Mouse (Mus musculus) hindbrain, embryonic 16.5 days (tissue): ENCODE data around the gene Gng7. TPM values are rescaled to one million over a fixed set of nuclear protein-coding genes. Genes with fewer than 3 reads are reported as not detected.
"Not testable (repeated sequence)": the region's sequence is repeated elsewhere in the genome, so short reads cannot be mapped to it uniquely, and the experiment has no call there.

Experiments
- ATAC-seq: fragments of 200-750 bp; cut with Nextera tagmentation; 2 replicates; pipeline ENCODE4 v1.8.0; 2017; ENCODE audit warnings: moderate TSS enrichment, moderate library complexity
- H3K27ac ChIP-seq: fragments of 300-500 bp; sonication (generic); 2 replicates; pipeline ENCODE4 v1.5.1; 2014; ENCODE audit warnings: low read depth, mild to moderate bottlenecking, control low read depth, low read length, moderate library complexity
- H3K27me3 ChIP-seq: fragments of 300-500 bp; sonication (generic); replicated peaks from 2 replicates; pipeline ENCODE4 v1.6.1; 2014; ENCODE audit warnings: low read length; ENCODE audit not compliant: control insufficient read depth, insufficient read depth
- H3K36me3 ChIP-seq: fragments of 300-500 bp; sonication (generic); 2 replicates; pipeline ENCODE4 v1.6.1; 2014; ENCODE audit warnings: mild to moderate bottlenecking, low read length, moderate library complexity, mixed read lengths; ENCODE audit not compliant: control insufficient read depth, insufficient read depth
- H3K4me1 ChIP-seq: fragments of 300-500 bp; sonication (generic); 2 replicates; pipeline ENCODE4 v1.6.1; 2014; ENCODE audit warnings: low read depth, low read length; ENCODE audit not compliant: control insufficient read depth, insufficient read depth
- H3K4me2 ChIP-seq: fragments of 300-500 bp; sonication (generic); 2 replicates; pipeline ENCODE4 v1.6.1; 2014; ENCODE audit warnings: mild to moderate bottlenecking, low read length, control low read depth, moderate library complexity
- H3K4me3 ChIP-seq: fragments of 300-500 bp; sonication (generic); 2 replicates; pipeline ENCODE4 v1.5.1; 2014; ENCODE audit warnings: mild to moderate bottlenecking, low read length, control low read depth, moderate library complexity
- H3K9ac ChIP-seq: fragments of 300-500 bp; sonication (generic); 2 replicates; pipeline ENCODE4 v1.6.1; 2014; ENCODE audit warnings: low read depth, mild to moderate bottlenecking, control low read depth, low read length, moderate library complexity
- H3K9me3 ChIP-seq: fragments of 300-500 bp; sonication (generic); 2 replicates; pipeline ENCODE4 v1.6.1; 2014; ENCODE audit warnings: mild to moderate bottlenecking, low read length, moderate library complexity; ENCODE audit not compliant: control insufficient read depth
- WGBS: fragments of 180-500 bp; shearing (Covaris S2); extraction: QIAGEN DNeasy Blood & Tissue Kit; methylation state at CpG from one replicate; pipeline ENCODE4 v1.1.7; 2014; 5-methylcytosine and 5-hydroxymethylcytosine counted together
- polyA plus RNA-seq: library from polyadenylated mRNA; unstranded; fragments of >200 nt; fragmentation: Nextera tagmentation; extraction: Ambion mirVana; gene quantifications from 2 replicates; pipeline ENCODE4 v1.2.1, GENCODE M21; 2015

Gene Gng7
- polyA plus RNA-seq, 1 experiment from 2014 or later = 25.4 TPM

DNA sequence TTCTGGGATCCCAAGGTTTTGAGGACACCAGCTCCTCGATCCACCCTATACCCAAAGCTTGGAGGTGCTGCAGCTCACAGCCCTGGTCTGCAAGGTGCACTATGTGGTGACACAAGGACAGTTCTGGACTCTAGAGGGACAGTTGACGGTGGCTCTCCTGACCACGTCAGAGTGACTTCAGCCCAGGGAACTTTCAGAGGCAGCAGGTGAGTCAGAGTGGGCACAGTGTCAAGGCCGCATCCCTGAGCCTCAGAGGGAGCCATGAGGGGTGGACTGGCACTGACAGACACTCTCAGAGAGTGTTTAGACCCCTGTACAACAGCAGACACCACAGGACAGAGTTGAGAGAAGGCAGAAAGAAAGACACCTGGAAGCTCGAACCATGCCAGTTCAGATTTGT lies 37.8 kb upstream of the Gng7 start:
- no peaks in the 10 kb centered on the region for H3K9me3 ChIP-seq
- no peak for ATAC-seq
- no peaks in the 10 kb centered on the region for H3K27me3 ChIP-seq
- no peak overlapping the region for H3K4me2 ChIP-seq
- peaks cover 1% of the 10 kb centered on the region; the same call in 1 of the 2 replicates for H3K4me1 ChIP-seq
- H3K36me3 ChIP-seq = peaks cover 45% of the 10 kb centered on the region
- no peak overlapping the region for H3K27ac ChIP-seq
- H3K4me3 ChIP-seq = no peak overlapping the region
- H3K9ac ChIP-seq = no peak overlapping the region
- 94% methylated on average over 5 of the region's 5 CpGs for WGBS

DNA sequence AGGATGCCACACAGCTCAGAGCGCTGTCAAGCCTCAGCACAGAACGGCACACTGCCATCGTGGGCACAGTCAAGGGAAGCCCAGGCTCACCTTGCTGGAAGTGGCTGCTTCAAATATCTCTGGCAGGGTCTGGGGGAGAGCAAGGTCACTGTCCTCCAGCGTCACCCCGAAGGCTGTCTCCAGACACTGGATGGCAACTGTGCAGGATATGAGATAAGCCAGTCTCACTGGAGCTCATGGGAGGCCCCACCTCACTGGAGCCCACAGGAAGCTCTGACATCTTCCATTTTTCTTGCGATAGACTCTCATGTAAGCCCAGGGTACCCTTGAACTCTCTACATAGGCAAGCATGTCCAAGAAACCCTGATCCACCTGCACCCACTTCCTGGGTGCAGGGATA lies 36.4 kb upstream of the Gng7 start:
- H3K4me1 ChIP-seq = no peaks in the 10 kb centered on the region; the same call in 1 of the 2 replicates
- no peak for ATAC-seq

DNA sequence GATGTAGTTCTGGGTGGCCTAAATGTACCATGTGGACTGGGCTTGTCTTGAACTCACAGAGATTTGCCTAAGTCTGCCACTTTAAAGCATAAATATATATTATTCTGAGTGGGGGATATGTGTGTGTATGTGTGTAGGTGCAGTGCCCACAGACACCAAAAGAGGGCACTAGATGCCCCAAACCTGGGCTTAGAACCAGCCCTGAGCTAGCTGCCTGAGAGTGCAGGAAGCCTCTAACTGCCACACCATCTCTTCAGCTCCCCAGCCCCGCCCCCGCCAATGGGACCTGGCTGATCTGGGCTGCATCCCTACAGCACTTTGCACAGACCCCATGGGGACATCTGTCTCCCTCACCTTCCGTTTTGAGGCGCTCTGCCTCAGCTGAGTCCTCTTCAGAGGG lies 35.9 kb upstream of the Gng7 start:
- peaks cover 64% of the 10 kb centered on the region for H3K36me3 ChIP-seq

More for the DNA sequence above, 36.4 kb upstream of the Gng7 start:
- Histone ChIP-seq H3K9me3 (no peaks in the 10 kb centered on the region), H3K4me2 (no peak overlapping the region), H3K27ac (no peak overlapping the region), H3K4me3 (no peak overlapping the region), H3K36me3 (peaks cover 59% of the 10 kb centered on the region), H3K9ac (no peak overlapping the region), H3K27me3 (no peaks in the 10 kb centered on the region)
- 95% methylated on average over 6 of the region's 6 CpGs for WGBS

DNA sequence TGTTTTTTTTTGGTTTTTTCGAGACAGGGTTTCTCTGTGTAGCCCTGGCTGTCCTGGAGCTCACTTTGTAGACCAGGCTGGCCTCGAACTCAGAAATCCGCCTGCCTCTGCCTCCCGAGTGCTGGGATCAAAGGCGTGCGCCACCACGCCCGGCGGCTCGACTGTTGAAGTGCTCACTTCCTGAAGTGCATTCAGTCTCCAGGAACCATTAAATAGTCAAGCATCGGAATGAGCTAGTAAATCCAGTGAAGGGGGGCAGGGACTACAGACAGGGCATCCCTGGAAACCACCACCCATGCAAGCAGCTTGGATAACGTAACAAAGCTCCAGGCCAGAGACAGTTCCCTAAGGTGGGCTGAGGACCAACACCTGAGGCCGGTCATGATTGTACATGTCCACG lies 30.5 kb upstream of the Gng7 start:
- not testable (repeated sequence) for H3K4me2 ChIP-seq, ATAC-seq, H3K27ac ChIP-seq, H3K4me1 ChIP-seq, H3K27me3 ChIP-seq, H3K9ac ChIP-seq, H3K4me3 ChIP-seq, H3K9me3 ChIP-seq
- WGBS = 93% methylated on average over 14 of the region's 14 CpGs
- H3K36me3 ChIP-seq = peaks cover 61% of the 10 kb centered on the region

More for the DNA sequence above, 35.9 kb upstream of the Gng7 start:
- Histone ChIP-seq H3K9me3 (no peaks in the 10 kb centered on the region), H3K9ac (no peak overlapping the region), H3K27me3 (no peaks in the 10 kb centered on the region), H3K27ac (no peak overlapping the region), H3K4me1 (no peaks in the 10 kb centered on the region; the same call in 1 of the 2 replicates), H3K4me2 (no peak overlapping the region), H3K4me3 (no peak overlapping the region)
- ATAC-seq = no peak
- 92% methylated on average over 4 of the region's 4 CpGs for WGBS

DNA sequence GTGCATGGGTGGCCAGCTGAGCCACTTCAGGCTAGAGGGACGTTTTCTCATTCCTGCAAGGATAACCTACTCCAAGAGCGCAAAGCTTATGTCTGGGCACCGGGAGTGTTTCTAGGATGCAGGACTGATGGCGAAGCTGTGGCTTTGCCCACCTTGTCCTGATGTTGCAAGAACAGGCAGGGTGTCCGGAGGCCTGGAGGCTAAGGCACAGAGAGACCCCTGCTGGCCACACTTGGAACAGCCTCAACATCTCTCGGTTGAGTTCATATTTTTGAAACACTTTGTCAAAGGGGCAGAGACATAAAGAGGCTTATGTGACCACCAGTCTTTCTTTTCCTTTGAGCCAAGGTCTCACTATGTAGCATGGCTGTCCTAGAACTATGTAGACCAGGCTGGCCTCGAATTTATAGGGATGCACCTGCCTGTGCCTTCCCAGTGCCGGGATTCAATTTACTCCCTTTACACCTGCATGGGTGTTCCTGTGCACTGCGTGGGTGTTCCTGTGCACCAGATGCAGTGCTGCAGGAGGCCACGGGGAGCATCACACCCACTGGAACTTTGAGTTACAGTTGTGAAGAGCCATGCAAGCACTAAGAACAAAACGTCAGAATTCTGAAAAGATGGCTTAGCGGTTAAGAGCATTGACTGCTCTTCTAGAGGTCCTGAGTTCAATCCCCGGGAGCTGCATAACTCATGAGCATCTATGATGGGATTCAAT lies 26.9 kb upstream of the Gng7 start:
- no peaks in the 10 kb centered on the region for H3K9me3 ChIP-seq

DNA sequence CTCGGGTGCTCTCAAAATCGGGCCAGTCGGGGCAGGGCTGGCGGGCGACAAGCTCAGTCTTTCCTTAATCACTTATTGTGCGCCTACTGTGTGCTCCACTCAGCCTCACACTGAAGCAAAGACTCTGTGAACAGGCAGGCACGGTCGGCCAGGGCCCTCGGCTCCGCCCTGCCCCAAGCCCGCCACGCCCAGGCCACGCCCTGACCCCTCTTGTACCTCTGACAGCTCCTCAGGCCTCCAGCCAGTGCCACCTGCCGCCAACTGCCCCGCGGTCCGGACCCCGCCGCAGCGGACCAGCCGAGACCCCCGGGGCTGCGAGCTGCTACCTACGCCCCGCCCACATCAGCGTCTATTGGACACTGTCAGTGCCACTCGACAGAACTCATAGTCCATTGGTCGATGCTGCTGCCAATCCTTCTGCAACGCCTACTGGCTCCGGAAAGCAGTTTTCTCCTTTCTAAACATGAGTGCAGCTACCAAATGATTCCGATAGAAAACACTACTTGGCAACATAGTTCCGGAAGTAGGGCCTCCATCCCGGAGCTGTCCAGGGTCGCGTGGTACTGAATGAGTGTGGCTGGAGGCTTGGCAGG lies 22.3 kb upstream of the Gng7 start, which contains the start of gene Slc39a3:
TSS of gene Slc39a3 (minus strand) at position 439 of the 593 bp plus-strand sequence.
- Histone ChIP-seq H3K9me3 (no peaks in the 10 kb centered on the region), H3K36me3 (peaks cover 6% of the 10 kb centered on the region; the same call in 1 of the 2 replicates), H3K4me3 (peak within 1 kb of the TSS; percentile 97), H3K27me3 (no peaks in the 10 kb centered on the region), H3K9ac (peak within 1 kb of the TSS; percentile 95), H3K4me1 (peaks cover 6% of the 10 kb centered on the region; the same call in 1 of the 2 replicates), H3K4me2 (peak within 1 kb of the TSS; percentile 70), H3K27ac (peak within 1 kb of the TSS; percentile 71)
- ATAC-seq = peak; percentile 99
- WGBS = under 1% methylated on average over 35 of the region's 35 CpGs

More for the DNA sequence above, 26.9 kb upstream of the Gng7 start:
- Histone ChIP-seq H3K27ac (no peak overlapping the region), H3K4me2 (no peak overlapping the region), H3K4me1 (peaks cover 3% of the 10 kb centered on the region; the same call in 1 of the 2 replicates), H3K27me3 (no peaks in the 10 kb centered on the region), H3K9ac (peak overlapping the region; percentile 18; the same call in 1 of the 2 replicates), H3K36me3 (peaks cover 27% of the 10 kb centered on the region), H3K4me3 (no peak overlapping the region)
- ATAC-seq = no peak
- WGBS = 39% methylated on average over 13 of the region's 13 CpGs

DNA sequence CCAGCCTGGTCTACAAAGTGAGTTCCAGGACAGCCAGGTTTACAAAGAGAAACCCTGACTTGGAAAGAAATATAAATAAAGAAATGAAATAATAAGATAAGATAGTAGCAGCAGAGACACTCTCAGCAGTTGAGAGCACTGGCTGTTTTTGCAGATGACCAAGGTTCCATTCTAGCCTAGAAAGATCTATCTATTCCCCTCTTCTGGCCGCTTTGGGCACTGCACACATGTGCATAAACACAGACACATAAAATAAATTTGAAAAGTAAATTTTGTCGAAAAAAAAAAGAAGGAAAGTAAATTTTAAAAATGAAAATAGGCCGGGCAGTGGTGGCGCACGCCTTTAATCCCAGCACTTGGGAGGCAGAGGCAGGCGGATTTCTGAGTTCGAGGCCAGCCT lies 21.5 kb upstream of the Gng7 start:
- 77% methylated on average over 7 of the region's 7 CpGs for WGBS
- Histone ChIP-seq H3K4me2 (no peak overlapping the region), H3K27me3 (no peaks in the 10 kb centered on the region), H3K36me3 (peaks cover 8% of the 10 kb centered on the region), H3K27ac (no peak overlapping the region), H3K4me3 (no peak overlapping the region), H3K4me1 (peaks cover 6% of the 10 kb centered on the region; the same call in 1 of the 2 replicates), H3K9me3 (no peaks in the 10 kb centered on the region), H3K9ac (no peak overlapping the region)
- no peak for ATAC-seq

DNA sequence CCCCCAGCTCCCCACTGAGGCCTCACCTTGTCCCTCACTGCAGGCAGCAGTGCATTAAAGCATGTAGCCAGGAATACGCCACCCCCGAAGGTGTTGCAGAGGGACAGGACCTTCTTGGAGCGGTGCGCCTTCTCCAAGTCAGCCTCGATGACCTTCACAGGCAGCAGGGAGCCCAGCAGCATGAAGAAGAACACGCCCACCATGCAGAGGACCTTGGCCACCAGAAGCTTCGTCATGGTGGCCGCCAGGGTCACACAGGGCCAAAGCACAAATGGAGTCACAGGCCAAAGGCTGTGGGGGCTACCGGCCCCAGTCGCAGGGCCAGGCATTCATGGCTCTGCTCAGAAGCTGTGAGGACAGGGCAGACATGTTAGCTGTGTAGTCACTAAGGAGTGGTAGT lies 18.8 kb upstream of the Gng7 start:
- H3K27ac ChIP-seq = no peak overlapping the region
- H3K4me1 ChIP-seq = peaks cover 6% of the 10 kb centered on the region
- no peaks in the 10 kb centered on the region for H3K27me3 ChIP-seq
- no peak overlapping the region for H3K9ac ChIP-seq
- 89% methylated on average over 10 of the region's 10 CpGs for WGBS
- H3K4me2 ChIP-seq = no peak overlapping the region
- H3K36me3 ChIP-seq = peaks cover 21% of the 10 kb centered on the region
- no peak overlapping the region for H3K4me3 ChIP-seq
- no peaks in the 10 kb centered on the region for H3K9me3 ChIP-seq
- ATAC-seq = no peak

DNA sequence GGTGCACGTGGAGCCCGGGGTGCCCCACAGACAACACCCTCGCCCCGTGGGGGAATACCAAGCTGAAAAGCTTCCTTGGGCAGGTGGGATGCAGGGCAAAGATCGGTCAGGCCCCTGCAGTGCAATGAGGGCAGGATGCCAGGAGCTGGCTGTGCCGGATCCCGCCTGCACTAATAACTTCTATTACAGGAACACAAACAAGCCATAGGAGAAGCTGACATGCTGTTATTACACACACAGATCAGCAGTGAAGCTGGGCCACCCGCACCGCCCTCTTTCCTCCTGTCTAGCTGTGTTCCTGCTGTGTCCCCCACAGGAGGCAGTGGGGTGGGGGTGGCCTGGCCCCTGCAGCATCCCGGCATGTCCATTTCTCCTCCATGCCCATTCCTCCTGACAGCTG lies 14.3 kb upstream of the Gng7 start:
- Histone ChIP-seq H3K4me3 (no peak overlapping the region), H3K27me3 (peaks cover 2% of the 10 kb centered on the region), H3K9ac (no peak overlapping the region), H3K36me3 (peaks cover 21% of the 10 kb centered on the region), H3K4me2 (no peak overlapping the region), H3K9me3 (no peaks in the 10 kb centered on the region), H3K4me1 (peaks cover 8% of the 10 kb centered on the region), H3K27ac (no peak overlapping the region)
- WGBS = 49% methylated on average over 10 of the region's 10 CpGs
- ATAC-seq = no peak
